Comparison of ENCODE assay signal across 24 mouse cellular contexts in the genomic region with DNA sequence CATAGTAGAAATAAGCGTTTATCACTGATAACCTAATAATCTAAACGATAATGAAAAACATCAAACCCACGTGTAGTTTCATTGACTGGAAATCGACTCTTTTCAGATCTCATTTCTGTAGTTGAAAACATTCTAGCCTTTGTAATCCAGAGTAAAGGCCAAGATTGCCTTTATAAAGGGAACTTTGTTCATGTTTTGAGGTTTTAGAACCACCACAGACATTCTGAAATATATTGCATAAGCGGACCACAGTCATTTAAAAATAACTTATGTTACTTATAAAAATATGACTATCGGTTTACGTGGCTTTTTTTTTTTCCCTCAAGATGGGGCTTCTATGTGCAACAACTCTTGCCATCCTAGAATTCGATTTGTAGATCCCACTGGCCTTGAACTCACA. TPM values are rescaled to one million over a fixed set of nuclear protein-coding genes. Genes with fewer than 3 reads are reported as not detected.
A peak's percentile ranks its signal among the peaks of the same experiment; 100 is the strongest.
DNase-seq lines count a peak whose midpoint lies in the region; ATAC-seq and TF ChIP-seq lines count a peak whose summit lies in the region.
"Had no signal": no experiment of that assay in that cellular context is flagged by ENCODE, and none has a peak within 500 bp of the region (broad histone marks: within the 10 kb centered on the region; RNA-seq: fewer than 3 reads in every experiment).

No protein-coding gene starts in this region.

- H3K9ac ChIP-seq in kidney, postnatal 0 days (ENCODE audit: low read depth, low read length), result no peak overlapping the region
- H3K9ac ChIP-seq: embryonic facial prominence, embryonic 15.5 days; forebrain, embryonic 15.5 days; heart, embryonic 13.5 days; hindbrain, embryonic 15.5 days had no signal

- no peaks in the 10 kb centered on the region for H3K27me3 ChIP-seq in kidney, postnatal 0 days (ENCODE audit: insufficient read depth, low read length)
- H3K27me3 ChIP-seq: embryonic facial prominence, embryonic 15.5 days; forebrain, embryonic 15.5 days; heart, embryonic 13.5 days; hindbrain, embryonic 15.5 days; Patski had no signal

- peaks cover 15% of the 10 kb centered on the region for H3K4me1 ChIP-seq in kidney, postnatal 0 days (replicated peaks; ENCODE audit: insufficient read depth, low read length)
- H3K4me1 ChIP-seq: embryonic facial prominence, embryonic 15.5 days; hindbrain, embryonic 15.5 days had no signal

- H3K4me2 ChIP-seq in kidney, postnatal 0 days (ENCODE audit: low read length), result no peak overlapping the region
- H3K4me2 ChIP-seq: embryonic facial prominence, embryonic 15.5 days; forebrain, embryonic 15.5 days; heart, embryonic 13.5 days; hindbrain, embryonic 15.5 days had no signal

- H3K27ac ChIP-seq in kidney, postnatal 0 days, result peak overlapping the region; percentile 85; the same call in 1 of the 2 replicates
- H3K27ac ChIP-seq: embryonic facial prominence, embryonic 15.5 days; forebrain, embryonic 15.5 days; hindbrain, embryonic 15.5 days had no signal

- no peaks in the 10 kb centered on the region for H3K9me3 ChIP-seq in kidney, postnatal 0 days (replicated peaks; ENCODE audit: low read length)
- H3K9me3 ChIP-seq: embryonic facial prominence, embryonic 15.5 days; forebrain, embryonic 15.5 days; heart, embryonic 13.5 days; hindbrain, embryonic 15.5 days had no signal

- DNase-seq in kidney, postnatal 0 days (ENCODE audit: low spot score), result no peak
- DNase-seq in kidney, postnatal 36 days, result no peak
- DNase-seq in 416B (ENCODE audit: low read depth), result peak; percentile 80
- DNase-seq in adipocyte (ENCODE audit: low spot score), result peak; percentile 28
- DNase-seq in ovary, adult 18-20 months (ENCODE audit: low spot score), result no peak
- no peak for DNase-seq in cerebellum, adult 18-20 months
- no peak for DNase-seq in layer of hippocampus, adult 11-12 months (ENCODE audit: low spot score)
- DNase-seq: adrenal gland, adult 2 months; adrenal gland, postnatal 25 days; B cell, adult 2 months; cerebellum, adult 2 months; cerebellum, postnatal 10 days; embryo, embryonic 11 days; gastrocnemius, postnatal 10 days; heart, adult 11 months; heart, postnatal 36 days had no signal

- WGBS in kidney, postnatal 0 days, result 79% methylated on average over 8 of the region's 8 CpGs

- no peak for ATAC-seq in kidney, postnatal 0 days (replicated peaks; ENCODE audit: low FRiP score, low read depth)
- peak; percentile 47 for ATAC-seq in megakaryocyte, adult 5-6 weeks (ENCODE audit: poor library complexity, severe bottlenecking)
- ATAC-seq: activated CD4-positive, CD25-positive, alpha-beta regulatory T cell, adult 4 months; forebrain, embryonic 15.5 days had no signal

- TF ChIP-seq CTCF in kidney, postnatal 0 days (IDR thresholded peaks at IDR 0.05; ENCODE audit: low read depth), result no peak

- H3K4me3 ChIP-seq in kidney, postnatal 0 days (replicated peaks; ENCODE audit: low read depth, low read length), result no peak overlapping the region
- H3K4me3 ChIP-seq: embryonic facial prominence, embryonic 15.5 days; erythroblast, embryonic 14.5 days; forebrain, embryonic 15.5 days; heart, embryonic 13.5 days; hindbrain, embryonic 15.5 days had no signal

- H3K36me3 ChIP-seq in kidney, postnatal 0 days (ENCODE audit: insufficient read depth, low read length), result no peaks in the 10 kb centered on the region
- H3K36me3 ChIP-seq: embryonic facial prominence, embryonic 15.5 days; forebrain, embryonic 15.5 days; heart, embryonic 13.5 days; hindbrain, embryonic 15.5 days had no signal

RNA-seq across cellular contexts. Expression of gene Syne2, which starts 33.5 kb away (rescaled TPM):
- polyA plus RNA-seq in kidney, postnatal 0 days (2015; fragmentation: Nextera tagmentation; extraction: Ambion mirVana), result 37.2 and 47.5 TPM in 2 replicates
- 17.4 and 17.8 TPM in 2 replicates for total RNA-seq in megakaryocyte, adult 5-6 weeks (2015)
- total RNA-seq in megakaryocyte, adult 5-6 weeks (2017), result 31.6 and 34.6 TPM in 2 replicates
- polyA plus RNA-seq: erythroblast, embryonic 14.5 days had no signal

Comparison
In these comparisons a context has a peak if more than half of its experiments do, and no peak if none do; other contexts are left out.
1. DNase-seq: peak in 416B (single experiment) and adipocyte (single experiment); none in kidney, postnatal 0 days (single experiment), kidney, postnatal 36 days (0 of 2), ovary, adult 18-20 months (single experiment), cerebellum, adult 18-20 months (0 of 2) and layer of hippocampus, adult 11-12 months (single experiment).